Mouse (Mus musculus) lung, postnatal 10 days (tissue): ENCODE results near the gene Mmp9.

Experiments used
- DNase-seq: peaks from one replicate; pipeline ENCODE4 v3.0.0; 2021

Gene Mmp9

GRCm38 (mm10) chr2:164994659-164995428, 54.3 kb downstream of the Mmp9 start:
- DNase-seq = no peak

- no peak for DNase-seq
These were observed 55.4 kb downstream of the Mmp9 start for GRCm38 (mm10) chr2:164995976-164996375.

DNA sequence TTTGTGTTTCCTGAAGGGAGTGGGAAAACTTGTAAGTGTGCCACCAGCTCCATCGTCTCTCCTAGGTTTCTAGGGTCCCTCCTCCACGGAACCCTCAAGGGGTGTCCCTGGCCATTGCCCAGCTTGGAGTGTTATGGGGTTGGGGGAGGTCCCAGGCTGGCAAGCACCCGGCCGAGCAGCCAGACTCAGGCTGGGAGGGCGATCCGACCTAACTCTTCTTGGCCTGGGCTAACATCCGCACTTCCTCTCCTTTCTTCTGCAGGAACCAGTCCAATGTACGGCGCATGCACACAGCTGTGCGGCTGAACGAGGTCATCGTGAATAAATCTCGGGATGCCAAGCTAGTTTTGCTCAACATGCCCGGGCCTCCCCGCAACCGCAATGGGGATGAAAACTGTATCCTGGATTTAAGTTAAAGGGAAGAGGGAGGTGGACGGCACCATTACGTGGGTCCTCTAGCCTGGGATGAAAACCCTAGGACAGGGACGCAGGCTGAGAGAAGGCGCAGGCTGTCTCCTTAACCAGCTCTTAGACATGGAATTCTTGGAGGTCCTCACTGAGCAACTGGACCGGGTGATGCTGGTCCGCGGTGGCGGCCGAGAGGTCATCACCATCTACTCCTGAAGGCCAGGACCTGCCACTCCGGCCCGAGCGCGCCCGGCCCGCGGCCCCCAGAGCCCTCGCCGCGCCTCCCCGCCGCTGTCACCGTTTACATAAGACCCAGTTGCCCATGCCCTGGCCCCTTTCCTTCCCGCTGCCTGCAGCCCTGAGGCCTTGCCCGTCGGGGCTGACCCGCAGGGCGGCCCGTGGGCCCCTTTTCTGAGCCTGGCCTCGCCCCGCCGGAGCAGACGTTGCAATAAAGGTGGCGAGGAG, 56.5 kb downstream of the Mmp9 start:
- DNase-seq = peak; percentile 19

GRCm38 (mm10) chr2:164997721-164998428, 57.3 kb downstream of the Mmp9 start:
- DNase-seq = peak; percentile 73

- no peak for DNase-seq
These were observed 61.4 kb downstream of the Mmp9 start for GRCm38 (mm10) chr2:165001958-165002357.

DNA sequence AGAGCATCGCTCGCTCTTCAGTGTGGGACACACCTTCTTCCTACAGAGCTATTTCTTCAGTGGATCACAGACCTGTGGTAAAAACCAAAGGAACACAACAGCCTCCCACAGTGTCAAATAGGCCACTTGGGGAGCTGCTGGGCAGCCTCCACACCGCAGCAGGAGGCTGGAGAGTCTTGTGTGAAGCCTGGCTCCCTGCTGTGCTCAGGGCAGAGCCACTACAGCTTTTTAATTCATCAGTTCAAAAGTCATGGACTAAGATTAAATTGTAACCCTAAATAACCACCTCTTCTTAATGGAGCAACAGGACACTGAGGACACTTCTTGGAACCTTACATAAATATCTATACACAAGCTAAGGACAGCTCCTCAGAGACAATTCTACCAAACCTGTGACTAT, 62.5 kb downstream of the Mmp9 start:
- no peak for DNase-seq

DNA sequence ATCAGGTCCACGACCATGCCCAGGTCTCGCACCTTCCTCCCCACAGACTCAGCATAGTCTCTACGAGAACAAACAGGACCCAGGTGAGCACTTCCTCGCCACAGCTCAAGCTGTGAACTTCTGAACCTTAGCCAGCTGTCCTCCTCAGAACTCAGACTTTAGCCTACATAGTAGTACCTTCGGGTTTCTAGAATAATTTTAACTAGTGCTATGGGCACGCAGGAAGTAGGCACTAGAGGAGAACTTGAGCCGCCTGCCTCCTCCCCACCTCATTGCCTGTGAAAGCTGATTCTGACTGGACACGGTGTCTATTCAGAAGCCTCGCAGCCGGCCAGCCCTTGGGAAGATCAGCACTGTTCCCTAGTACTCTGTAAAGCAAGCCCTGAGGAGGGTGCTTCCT, 63.7 kb downstream of the Mmp9 start:
- no peak for DNase-seq
